Mouse (Mus musculus): Measurements from ENCODE around the gene Galnt10.

GRCm38 (mm10) chr11:57633006-57633405 is 12.2 kb upstream of the Galnt10 start:
- no peak for TF ChIP-seq ZC3H11A (IDR thresholded peaks at IDR 0.05; ENCODE audit: borderline replicate concordance, low read depth, low read length)
- no peak for TF ChIP-seq ZNF384 (IDR thresholded peaks at IDR 0.05; ENCODE audit: low read depth, low read length)

Data from ES-E14 (cell line).